ENCODE assay signal across 22 mouse cellular contexts in genomic region chr2:62368349-62369053, GRCm38 (mm10). TPM values are rescaled to one million over a fixed set of nuclear protein-coding genes. Genes with fewer than 3 reads are reported as not detected.
DNase-seq lines count a peak whose midpoint lies in the region; ATAC-seq and TF ChIP-seq lines count a peak whose summit lies in the region.
"Had no signal": no experiment of that assay in that cellular context is flagged by ENCODE, and none has a peak within 500 bp of the region (broad histone marks: within the 10 kb centered on the region; RNA-seq: fewer than 3 reads in every experiment).

No protein-coding gene starts in this region.

- H3K9ac ChIP-seq in hindbrain, embryonic 13.5 days: no peak overlapping the region
- H3K9ac ChIP-seq: forebrain, embryonic 12.5 days; limb, embryonic 13.5 days; liver, embryonic 13.5 days; lung, embryonic 14.5 days; neural tube, embryonic 12.5 days had no signal

- peak; percentile 8 for DNase-seq in cerebellum, adult 8-10 months
- DNase-seq in cerebellum, postnatal 4 days (ENCODE audit: low spot score in 2 of 2): no peak
- peak; percentile 39 for DNase-seq in layer of hippocampus, adult 9-11 months
- no peak for DNase-seq in layer of hippocampus, adult 11-12 months (ENCODE audit: low spot score)
- peak; percentile 47 to 70 for DNase-seq in cerebellum, postnatal 25 days
- DNase-seq in kidney, adult 2 months: no peak
- no peak for DNase-seq in lung, postnatal 4 days
- DNase-seq: adrenal gland, adult 8-10 months; B cell, adult 2 months; kidney, adult 9 months; kidney, postnatal 25 days; liver, embryonic 13.5 days; lung, embryonic 14.5 days; right cerebral cortex, adult 18-20 months had no signal

- WGBS in kidney, adult 2 months: 63% methylated on average over 5 of the region's 5 CpGs
- 73% methylated on average over 5 of the region's 5 CpGs for WGBS in hindbrain, embryonic 13.5 days

- H3K27me3 ChIP-seq in kidney, adult 2 months (replicated peaks; ENCODE audit: control insufficient read depth, insufficient read depth, low read length): no peaks in the 10 kb centered on the region
- H3K27me3 ChIP-seq in hindbrain, embryonic 13.5 days: no peaks in the 10 kb centered on the region
- H3K27me3 ChIP-seq: forebrain, embryonic 12.5 days; limb, embryonic 13.5 days; liver, embryonic 13.5 days; neural tube, embryonic 12.5 days had no signal

- 0 out of 2 replicates have a peak, but pooled peaks cover 5% of the 10 kb centered on the region for H3K9me3 ChIP-seq in hindbrain, embryonic 13.5 days
- H3K9me3 ChIP-seq: forebrain, embryonic 12.5 days; heart, embryonic 10.5 days; hindbrain, embryonic 10.5 days; limb, embryonic 13.5 days; liver, embryonic 13.5 days; midbrain, embryonic 10.5 days; neural tube, embryonic 12.5 days had no signal

- no peak for TF ChIP-seq POLR2A in kidney, adult 2 months (IDR thresholded peaks at IDR 0.05; ENCODE audit: low read depth, low read length)

- no peaks in the 10 kb centered on the region for H3K4me1 ChIP-seq in kidney, adult 2 months (ENCODE audit: control insufficient read depth, insufficient read depth, low read length)
- H3K4me1 ChIP-seq in hindbrain, embryonic 13.5 days (replicated peaks): no peaks in the 10 kb centered on the region
- H3K4me1 ChIP-seq: forebrain, embryonic 12.5 days; heart, embryonic 10.5 days; hindbrain, embryonic 10.5 days; limb, embryonic 13.5 days; liver, embryonic 13.5 days; midbrain, embryonic 10.5 days; neural tube, embryonic 12.5 days had no signal

- no peak for TF ChIP-seq CTCF in kidney, adult 2 months (conservative IDR thresholded peaks at IDR 0.05; ENCODE audit: insufficient read depth, insufficient read length, low read depth, low read length)

- no peak overlapping the region for H3K4me3 ChIP-seq in kidney, adult 2 months (ENCODE audit: insufficient read depth, low read depth, low read length)
- H3K4me3 ChIP-seq in hindbrain, embryonic 13.5 days: no peak overlapping the region
- H3K4me3 ChIP-seq: forebrain, embryonic 12.5 days; heart, embryonic 10.5 days; hindbrain, embryonic 10.5 days; limb, embryonic 13.5 days; liver, embryonic 13.5 days; midbrain, embryonic 10.5 days; neural tube, embryonic 12.5 days had no signal

- no peak overlapping the region for H3K4me2 ChIP-seq in hindbrain, embryonic 13.5 days
- H3K4me2 ChIP-seq: forebrain, embryonic 12.5 days; limb, embryonic 13.5 days; liver, embryonic 13.5 days; lung, embryonic 14.5 days; neural tube, embryonic 12.5 days had no signal

- no peak overlapping the region for H3K27ac ChIP-seq in kidney, adult 2 months (ENCODE audit: insufficient read depth, low read depth, low read length)
- H3K27ac ChIP-seq in hindbrain, embryonic 13.5 days: no peak overlapping the region
- H3K27ac ChIP-seq: forebrain, embryonic 12.5 days; heart, embryonic 10.5 days; hindbrain, embryonic 10.5 days; limb, embryonic 13.5 days; liver, embryonic 13.5 days; macrophage; midbrain, embryonic 10.5 days; neural tube, embryonic 12.5 days had no signal

- ATAC-seq in hindbrain, embryonic 13.5 days (ENCODE audit: low FRiP score): no peak

- H3K36me3 ChIP-seq in kidney, adult 2 months (ENCODE audit: control insufficient read depth, insufficient read depth, low read length): no peaks in the 10 kb centered on the region; the same call in 1 of the 2 replicates
- no peaks in the 10 kb centered on the region for H3K36me3 ChIP-seq in hindbrain, embryonic 13.5 days
- H3K36me3 ChIP-seq: forebrain, embryonic 12.5 days; heart, embryonic 10.5 days; hindbrain, embryonic 10.5 days; limb, embryonic 13.5 days; liver, embryonic 13.5 days; midbrain, embryonic 10.5 days; neural tube, embryonic 12.5 days had no signal

RNA-seq across cellular contexts. Expression of gene Dpp4, which starts 43.5 kb away (rescaled TPM):
- 21.4 and 24.0 TPM in 2 replicates for polyA plus RNA-seq in kidney, adult 2 months (2012; rRNA removed)
- 1.2 and 1.4 TPM in 2 replicates for polyA plus RNA-seq in hindbrain, embryonic 13.5 days (2015; fragmentation: Nextera tagmentation; extraction: Ambion mirVana)

Comparison
In these comparisons a context has a peak if more than half of its experiments do, and no peak if none do; other contexts are left out.
1. DNase-seq: peak in cerebellum, adult 8-10 months (single experiment), layer of hippocampus, adult 9-11 months (single experiment) and cerebellum, postnatal 25 days (2 of 2); none in cerebellum, postnatal 4 days (0 of 2), layer of hippocampus, adult 11-12 months (single experiment), kidney, adult 2 months (single experiment) and lung, postnatal 4 days (0 of 2).